Mouse (Mus musculus) neutrophil, adult 65 days (primary cell): Measurements from ENCODE around the gene Olfr1163. TPM values are rescaled to one million over a fixed set of nuclear protein-coding genes. Genes with fewer than 3 reads are reported as not detected.

Experiments used
- total RNA-seq: library from RNA; stranded (reverse); gene quantifications from 2 replicates; pipeline ENCODE4 v1.2.4, GENCODE M21; 2023

Olfr1163 gene
- total RNA-seq = not detected in 2 replicates

GRCm38 (mm10) chr2:88071730-88072129 is at the start of gene Olfr1163:
Gene Olfr1163 (minus strand): TSS chr2:88071830.

DNA sequence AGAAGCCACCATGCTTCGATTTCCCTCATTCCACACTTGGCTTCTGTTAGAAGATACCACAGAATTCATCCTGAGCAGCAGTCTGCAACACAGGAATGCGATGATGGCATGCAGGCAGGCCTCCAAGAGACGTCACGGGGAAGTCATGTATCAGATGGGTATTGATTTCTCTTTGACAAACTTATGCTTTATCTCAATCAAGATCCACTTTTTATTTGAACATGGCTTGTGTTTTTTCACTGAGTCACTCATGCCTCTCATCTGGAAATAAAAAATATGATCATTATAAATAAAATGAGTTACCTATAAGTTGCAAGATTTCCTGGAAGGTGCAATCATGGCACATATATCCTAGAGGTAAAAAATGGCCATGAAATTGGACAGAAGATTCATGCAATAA is 22.2 kb upstream of the Olfr1163 start, which contains the start of gene Olfr1164:
Gene Olfr1164, minus strand, starts transcription at position 101 of the 400 bp plus-strand sequence.

DNA sequence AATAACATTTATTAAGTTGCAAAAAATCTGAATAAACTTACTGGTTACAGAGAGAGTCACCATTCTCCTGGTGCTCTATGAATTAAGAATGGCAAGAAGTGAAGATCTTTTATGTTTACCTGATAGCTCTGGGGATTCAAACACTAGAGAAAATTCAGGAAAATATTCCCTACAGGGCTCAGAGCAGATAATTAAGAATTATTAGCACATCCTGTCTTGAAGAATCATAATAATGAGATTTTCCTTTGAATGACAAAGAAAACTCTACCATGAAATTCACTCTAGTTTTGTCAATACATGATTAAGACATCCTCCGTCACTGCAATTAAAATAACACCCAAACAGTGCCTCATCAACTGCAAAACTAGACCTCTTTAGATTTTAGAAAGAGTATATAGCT is 20.6 kb downstream of the Olfr1163 start, which contains the start of gene Olfr1162:
Gene Olfr1162, minus strand, starts transcription at position 101 of the 400 bp plus-strand sequence.

GRCm38 (mm10) chr2:88037599-88037998 is 34.0 kb downstream of the Olfr1163 start, which contains the start of gene Olfr73:
Gene Olfr73 (minus strand): TSS chr2:88037699.

DNA sequence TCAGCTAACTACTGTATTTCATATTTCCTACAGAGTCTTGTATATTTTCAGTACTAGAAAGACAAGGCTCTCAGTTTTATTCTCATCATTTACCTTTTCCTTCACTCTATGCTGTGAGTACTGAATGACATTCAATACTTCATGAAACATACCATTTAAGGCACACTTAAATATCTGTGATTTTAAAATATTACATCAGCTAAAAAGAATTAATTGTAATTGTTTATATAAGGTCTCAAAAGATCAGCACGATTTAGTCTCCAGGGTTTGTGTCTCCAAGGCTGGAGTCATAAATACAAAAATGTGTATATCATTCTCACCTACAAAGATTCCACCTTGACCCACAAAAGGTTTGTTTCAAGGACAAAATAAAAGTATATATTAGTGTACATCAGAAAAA is 49.2 kb downstream of the Olfr1163 start, which contains the start of gene Olfr1161:
Gene Olfr1161, plus strand, starts transcription at position 301 of the 400 bp plus-strand sequence.

Other genes with a start within 250 kb of the Olfr1163 start
- gene Olfr1148, start 241.3 kb downstream of the Olfr1163 start, total RNA-seq = not detected in 2 replicates
- gene Olfr1150-ps1, start 227.8 kb downstream of the Olfr1163 start, total RNA-seq = not detected in 2 replicates
- not detected in 2 replicates for gene Olfr1151, start 216.0 kb downstream of the Olfr1163 start, total RNA-seq
- gene Olfr1152, start 205.3 kb downstream of the Olfr1163 start, total RNA-seq = not detected in 2 replicates
- gene Olfr1153, start 176.9 kb downstream of the Olfr1163 start, total RNA-seq = not detected in 2 replicates
- not detected in 2 replicates for gene Olfr1154, start 166.7 kb downstream of the Olfr1163 start, total RNA-seq
- gene Olfr1155, start 126.7 kb downstream of the Olfr1163 start, total RNA-seq = not detected in 2 replicates
- not detected in 2 replicates for gene Olfr1156, start 118.7 kb downstream of the Olfr1163 start, total RNA-seq
- not detected in 2 replicates for gene Olfr1157, start 103.5 kb downstream of the Olfr1163 start, total RNA-seq
- not detected in 2 replicates for gene Olfr74, start 97.2 kb downstream of the Olfr1163 start, total RNA-seq
- gene Olfr1158, start 81.7 kb downstream of the Olfr1163 start, total RNA-seq = not detected in 2 replicates
- gene Olfr1160, start 63.6 kb downstream of the Olfr1163 start, total RNA-seq = not detected in 2 replicates
- not detected in 2 replicates for gene Olfr1161, start 49.1 kb downstream of the Olfr1163 start, total RNA-seq
- not detected in 2 replicates for gene Olfr73, start 34.1 kb downstream of the Olfr1163 start, total RNA-seq
- gene Olfr1162, start 20.7 kb downstream of the Olfr1163 start, total RNA-seq = not detected in 2 replicates
- gene Olfr1164, start 22.1 kb upstream of the Olfr1163 start, total RNA-seq = not detected in 2 replicates
- not detected in 2 replicates for gene Olfr1166, start 56.4 kb upstream of the Olfr1163 start, total RNA-seq
- gene Olfr1167, start 83.4 kb upstream of the Olfr1163 start, total RNA-seq = not detected in 2 replicates
- gene Olfr1168, start 110.0 kb upstream of the Olfr1163 start, total RNA-seq = not detected in 2 replicates
- gene Olfr1170, start 156.5 kb upstream of the Olfr1163 start, total RNA-seq = not detected in 2 replicates
- gene Olfr1173, start 208.0 kb upstream of the Olfr1163 start, total RNA-seq = not detected in 2 replicates
- gene Olfr1174-ps, start 243.3 kb upstream of the Olfr1163 start, total RNA-seq = not detected in 2 replicates